Mouse (Mus musculus): Measurements from ENCODE around the gene Casp9.
"Not testable (repeated sequence)": the region's sequence is repeated elsewhere in the genome, so short reads cannot be mapped to it uniquely, and the experiment has no call there.

Gene Casp9

DNA sequence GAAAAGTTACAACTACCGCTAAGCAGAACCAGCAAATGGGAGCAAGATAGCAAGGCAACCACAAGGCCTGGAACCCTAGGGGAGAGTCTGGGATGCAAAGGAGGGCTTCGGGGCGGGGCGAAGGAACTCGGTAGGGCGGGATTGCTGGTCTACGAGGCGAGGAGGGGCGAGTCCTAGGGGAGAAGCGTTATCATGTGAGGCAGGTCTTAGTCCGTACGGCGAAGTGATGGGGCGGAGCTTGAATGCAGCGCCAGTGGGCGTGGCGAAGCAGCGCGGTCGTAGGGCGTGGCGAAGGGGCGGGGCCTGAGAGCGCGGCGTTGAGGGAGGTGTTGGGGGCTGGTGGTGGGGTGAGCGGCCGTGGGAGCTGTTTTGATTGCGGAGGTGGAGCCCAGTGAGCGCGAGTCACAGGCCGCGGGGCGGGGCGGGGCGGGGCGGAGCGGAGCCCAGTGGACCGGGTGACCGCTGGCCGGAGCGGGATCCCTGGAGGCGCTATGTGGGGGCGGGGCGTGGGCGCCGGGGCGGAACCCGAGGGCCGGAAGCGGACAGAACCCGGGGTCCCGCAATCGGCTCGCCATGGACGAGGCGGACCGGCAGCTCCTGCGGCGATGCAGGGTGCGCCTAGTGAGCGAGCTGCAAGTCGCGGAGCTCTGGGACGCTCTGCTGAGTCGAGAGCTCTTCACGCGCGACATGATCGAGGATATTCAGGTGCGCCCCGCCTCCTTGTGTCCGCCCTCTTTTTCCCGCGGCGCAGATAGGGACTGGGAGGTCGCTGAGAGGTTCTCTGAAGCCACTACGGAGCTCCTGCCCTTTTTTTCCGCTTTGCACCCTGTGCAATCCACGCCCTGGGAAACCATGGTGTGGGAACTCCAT, at the start of gene Casp9:
Casp9 (plus strand) TSS at position 331 of the 870 bp plus-strand sequence.
- DNase-seq (ENCODE audit: extremely low spot score) = peak; percentile 100

DNA sequence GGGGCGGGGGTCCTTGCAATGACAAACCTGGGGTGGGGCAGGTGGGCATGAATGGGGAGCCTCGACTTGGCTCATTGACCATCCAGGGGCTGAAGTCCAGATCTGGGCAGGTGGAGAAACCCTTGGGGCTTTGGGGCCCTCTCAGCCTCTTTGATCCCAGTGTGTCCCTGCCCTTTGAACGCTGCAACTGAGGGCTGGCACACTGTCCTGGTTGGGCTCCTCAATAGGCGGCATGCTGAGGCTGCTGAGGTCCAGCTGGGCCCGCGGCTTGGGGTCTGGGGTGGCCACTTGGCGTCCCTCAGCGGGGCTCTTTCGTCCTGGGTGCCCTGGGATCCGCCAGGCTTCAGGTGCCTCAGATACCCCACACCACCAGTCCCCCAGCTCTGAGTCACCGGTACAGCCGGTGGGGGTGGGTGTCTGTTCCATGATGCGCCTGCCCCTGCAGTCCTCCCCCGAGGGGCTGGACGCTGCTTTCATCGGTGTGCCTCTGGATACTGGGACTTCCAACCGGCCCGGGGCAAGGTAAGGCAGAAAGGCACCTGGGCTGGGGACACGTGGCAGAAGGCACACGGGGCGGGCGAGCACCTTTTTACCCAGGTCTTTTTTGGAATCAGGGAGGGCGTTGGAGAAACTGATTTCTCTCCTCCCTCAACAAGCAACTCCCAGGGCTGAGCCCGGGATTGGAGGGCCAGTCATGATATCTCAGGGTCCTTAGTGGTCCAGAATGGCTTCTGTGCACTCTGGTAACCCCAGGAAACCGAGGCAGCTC, 46.6 kb upstream of the Casp9 start, which contains the start of gene Agmat:
Agmat (plus strand) TSS at position 95 of the 769 bp plus-strand sequence.
- no peak for DNase-seq (ENCODE audit: extremely low spot score)

DNA sequence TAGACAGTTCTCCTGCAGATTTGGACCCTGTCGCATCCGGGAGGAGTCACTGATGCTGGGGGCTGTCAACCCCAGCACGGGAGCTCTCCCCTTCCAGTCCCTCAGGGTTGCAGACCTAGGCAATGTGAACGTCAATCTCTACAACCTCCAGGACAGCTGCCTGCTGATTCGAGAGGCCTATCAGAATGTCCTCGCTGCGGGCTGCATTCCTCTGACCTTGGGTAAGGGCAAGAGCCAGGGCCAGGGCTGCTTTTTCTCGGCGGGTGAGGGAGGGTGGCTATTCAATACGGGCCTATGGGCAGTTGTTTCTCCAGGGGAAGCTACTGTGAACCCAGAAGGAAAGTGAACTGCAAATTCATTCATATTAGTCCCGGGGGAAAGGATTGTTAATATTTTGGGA, 43.9 kb upstream of the Casp9 start:
- no peak for DNase-seq (ENCODE audit: extremely low spot score)

DNA sequence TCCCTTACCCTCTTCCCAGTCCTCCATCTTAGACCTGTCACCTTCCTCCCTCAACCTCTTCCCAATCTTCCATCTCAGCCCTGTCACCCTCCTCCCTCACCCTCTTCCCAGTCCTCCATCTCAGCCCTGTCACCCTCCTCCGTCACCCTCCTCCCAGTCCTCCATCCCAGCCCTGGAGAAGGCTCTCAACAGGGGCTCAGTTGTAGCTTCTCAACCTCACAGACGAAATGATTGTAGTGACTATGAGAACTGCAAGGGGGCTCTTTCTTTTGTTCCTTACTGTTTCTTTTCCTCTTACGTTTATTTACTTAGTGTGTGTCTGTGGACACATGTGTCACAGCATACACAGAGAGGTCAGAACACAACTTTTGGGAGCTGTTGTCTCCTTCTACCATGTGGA, 42.6 kb upstream of the Casp9 start:
- no peak for DNase-seq (ENCODE audit: extremely low spot score)

DNA sequence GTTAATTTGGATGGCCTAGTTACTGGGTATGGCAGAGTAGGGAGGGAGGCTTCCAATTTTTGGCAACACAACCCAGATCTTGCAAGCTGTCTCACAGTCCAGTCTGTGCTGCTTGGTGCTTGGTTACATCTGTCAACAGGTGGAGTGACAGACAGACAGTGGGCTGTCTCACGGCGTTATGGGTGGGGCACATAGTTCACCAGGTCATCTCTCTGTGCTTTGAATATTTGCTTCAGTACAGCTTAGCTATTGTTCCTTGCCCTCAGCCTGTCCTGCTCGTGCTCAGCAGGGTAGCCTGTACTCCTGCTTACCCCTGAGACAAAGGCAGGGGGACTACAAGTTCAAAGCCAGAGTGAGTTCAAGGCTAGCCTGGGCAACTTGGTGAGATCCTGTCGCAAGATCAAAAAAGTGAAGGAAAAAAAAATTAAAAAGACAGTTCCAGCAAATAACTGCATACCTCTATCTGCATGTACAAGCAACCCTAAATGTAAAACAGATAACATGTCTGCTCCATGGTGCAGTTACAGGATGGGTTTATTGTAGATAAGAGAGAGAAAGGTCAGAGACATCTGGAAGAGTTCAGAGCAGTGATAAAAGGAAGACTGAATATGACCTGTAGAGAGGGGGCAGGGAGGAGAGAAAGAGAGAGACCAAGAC, 41.9 kb upstream of the Casp9 start:
- DNase-seq (ENCODE audit: extremely low spot score) = no peak

DNA sequence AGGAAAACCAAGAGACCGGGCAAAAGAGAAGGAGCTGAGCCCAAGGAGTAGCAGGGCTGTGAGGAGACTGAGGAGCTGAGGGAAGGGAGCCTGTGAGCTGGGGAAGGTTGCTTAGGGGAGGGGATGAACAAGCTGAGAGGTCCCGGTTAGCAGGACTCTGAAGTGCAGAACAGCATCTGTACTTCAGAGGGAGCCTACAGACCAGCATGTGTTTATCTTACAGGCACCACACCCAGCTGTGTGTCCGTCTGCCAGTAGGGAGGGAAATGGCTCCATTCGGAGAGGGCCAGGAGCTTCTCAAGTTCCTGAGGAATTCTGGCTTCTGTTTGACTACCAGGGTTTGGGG, 41.4 kb upstream of the Casp9 start:
- DNase-seq (ENCODE audit: extremely low spot score) = peak; percentile 32

DNA sequence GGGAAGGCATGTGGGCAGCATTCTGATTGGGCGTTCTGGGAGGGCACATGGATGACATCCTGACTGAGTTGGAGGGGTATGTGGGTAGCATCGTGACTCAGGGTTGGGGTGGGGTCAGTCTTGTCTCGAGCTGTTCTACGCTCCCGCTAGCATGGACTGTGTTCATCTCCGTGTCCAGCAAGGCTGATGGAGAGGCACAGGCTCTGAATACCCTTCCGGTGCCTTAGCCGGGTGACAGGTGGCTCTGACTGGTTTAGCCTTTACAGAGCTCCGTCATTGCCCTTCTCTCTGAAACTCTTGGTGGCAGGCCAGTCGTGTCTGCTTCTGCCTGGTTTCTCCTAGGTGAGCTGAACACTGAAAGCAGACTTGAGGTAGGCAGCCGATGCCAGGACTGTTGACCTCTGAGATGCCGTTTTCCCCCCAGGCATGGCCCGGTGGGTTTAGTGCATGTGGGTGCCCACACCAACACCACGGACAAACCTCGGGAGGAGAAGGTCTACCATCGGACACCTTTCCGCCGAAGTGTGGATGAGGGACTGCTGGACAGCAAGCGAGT, 38.0 kb upstream of the Casp9 start:
- no peak for DNase-seq (ENCODE audit: extremely low spot score)

DNA sequence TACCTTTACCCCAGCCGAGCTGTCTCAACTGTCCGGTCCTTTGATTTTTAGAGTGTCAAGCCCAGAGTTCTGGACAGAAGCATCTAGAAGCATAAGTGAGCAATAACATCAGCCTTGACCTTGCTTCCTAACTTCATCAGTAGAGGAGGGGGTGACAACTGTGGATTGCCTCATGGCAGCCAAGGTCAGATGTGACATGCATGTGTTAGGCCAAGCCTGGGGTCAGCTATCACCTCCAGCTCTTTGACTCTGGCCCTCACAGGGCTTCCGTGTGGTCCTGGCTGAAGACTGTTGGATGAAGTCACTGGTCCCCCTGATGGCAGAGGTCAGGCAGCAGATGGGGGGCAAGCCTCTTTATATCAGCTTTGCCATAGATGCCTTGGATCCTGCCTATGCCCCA, 36.3 kb upstream of the Casp9 start:
- no peak for DNase-seq (ENCODE audit: extremely low spot score)

DNA sequence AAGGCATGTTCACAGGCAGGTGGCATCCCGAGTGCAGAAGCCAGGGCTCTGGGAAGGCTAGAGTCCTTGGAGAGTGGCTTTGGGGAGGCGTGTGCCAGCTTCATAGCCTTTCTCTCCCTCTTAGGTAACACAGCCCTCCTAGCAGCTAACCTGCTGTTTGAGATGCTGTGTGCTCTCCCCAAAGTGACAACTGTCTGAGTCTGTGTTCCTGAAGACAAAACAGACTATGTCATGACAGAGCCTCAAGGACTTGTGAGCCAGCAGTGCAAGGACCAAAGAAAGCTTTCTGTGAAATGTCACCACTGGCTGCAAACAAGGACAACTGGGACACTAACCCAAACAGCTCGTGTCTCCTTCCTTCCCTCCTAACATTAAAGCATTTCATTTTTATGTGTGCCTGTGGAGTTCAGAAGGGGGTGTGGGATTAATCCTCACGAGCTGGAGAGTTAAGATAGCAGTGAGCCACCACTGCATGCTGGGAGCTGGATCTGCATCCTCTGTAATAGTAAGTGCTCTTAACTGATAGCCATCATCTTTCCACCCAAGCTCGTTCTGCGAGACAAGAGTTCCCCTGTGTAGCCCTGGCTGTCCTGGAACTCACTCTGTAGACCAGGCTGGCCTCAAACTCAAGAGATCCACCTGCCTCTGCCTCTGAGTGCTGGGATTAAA, 34.4 kb upstream of the Casp9 start:
- DNase-seq (ENCODE audit: extremely low spot score) = no peak

DNA sequence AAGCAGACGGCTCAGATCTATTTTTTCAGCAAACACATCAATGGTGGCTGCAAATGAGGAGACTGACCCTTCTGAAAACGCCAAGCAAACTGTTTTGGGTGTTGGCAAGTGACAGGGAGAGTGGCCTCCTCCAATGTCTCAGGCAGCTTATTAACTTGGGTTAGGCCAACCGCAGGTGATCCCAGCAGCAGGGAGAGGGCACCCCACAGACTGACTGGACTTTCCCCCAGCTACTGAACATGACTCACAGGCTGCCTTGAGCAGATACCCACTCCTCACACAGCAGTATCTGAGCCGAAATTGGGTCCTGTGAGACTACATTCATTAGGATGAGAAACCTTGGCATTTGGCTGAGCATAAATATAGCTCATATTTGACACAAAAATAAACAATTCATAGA, 32.5 kb upstream of the Casp9 start:
- no peak for DNase-seq (ENCODE audit: extremely low spot score)

DNA sequence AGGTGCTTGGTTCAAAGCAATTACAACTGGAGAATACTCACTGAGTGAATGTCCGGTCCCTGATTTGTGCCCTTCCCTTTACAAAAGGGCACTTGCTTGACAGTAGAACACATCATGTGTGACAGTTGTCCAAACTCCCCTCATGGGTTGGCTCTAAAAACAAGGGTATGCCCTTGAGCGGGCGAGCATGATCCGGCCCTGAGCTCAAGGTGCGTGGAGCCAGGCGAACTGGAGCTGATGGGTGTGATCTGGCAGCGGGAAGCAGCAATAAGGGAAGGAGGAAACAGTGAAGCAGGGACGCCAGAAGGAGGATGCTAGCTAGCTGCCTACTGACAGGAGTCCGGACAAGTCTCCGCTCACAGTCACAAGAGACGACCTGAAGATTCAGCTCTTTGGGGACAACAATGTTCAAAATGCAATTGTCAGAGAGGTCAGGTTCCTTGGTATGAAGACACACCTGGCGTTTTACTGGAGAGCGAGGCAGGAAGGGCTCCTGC, 31.3 kb upstream of the Casp9 start:
- DNase-seq (ENCODE audit: extremely low spot score) = no peak

DNA sequence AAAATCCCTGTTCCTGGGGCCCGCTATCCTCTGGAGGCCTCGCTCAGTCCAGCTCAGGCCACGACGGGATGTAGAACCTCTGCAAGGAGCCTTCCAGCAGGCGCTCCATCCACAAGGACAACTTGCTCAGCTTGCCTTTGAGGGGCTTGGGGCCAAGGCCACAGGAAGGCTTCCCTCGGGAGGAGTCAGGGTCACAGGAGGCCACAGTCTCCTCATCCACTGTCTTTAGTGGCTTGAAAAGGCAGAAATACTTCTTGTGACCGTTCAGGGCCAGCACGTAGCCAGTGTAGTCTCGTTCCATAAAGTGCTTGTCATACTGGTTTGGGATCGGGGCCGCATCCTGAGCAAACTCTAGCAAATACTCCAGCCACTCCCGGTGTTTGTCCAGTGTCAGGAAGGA, 29.9 kb upstream of the Casp9 start:
- no peak for DNase-seq (ENCODE audit: extremely low spot score)

DNA sequence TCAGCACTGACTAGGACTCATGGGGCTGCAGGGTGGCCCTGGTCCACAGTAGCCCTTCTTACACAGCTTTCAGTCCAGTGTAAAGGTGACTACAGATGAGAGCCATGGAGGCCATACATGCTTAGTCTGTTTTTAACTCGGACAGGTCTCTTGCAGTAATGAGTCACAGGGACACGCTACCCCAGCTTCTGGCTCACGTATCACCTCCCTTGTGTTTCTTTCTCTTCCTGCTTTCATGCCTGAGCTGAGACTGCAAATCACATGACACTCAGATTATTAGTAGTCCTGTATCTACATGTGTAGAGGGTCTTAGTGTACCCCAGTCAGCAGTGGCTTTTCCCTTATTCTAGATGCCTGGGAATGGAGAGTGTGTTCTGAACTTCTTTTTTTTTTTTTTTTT, 28.4 kb upstream of the Casp9 start:
- DNase-seq (ENCODE audit: extremely low spot score) = no peak

DNA sequence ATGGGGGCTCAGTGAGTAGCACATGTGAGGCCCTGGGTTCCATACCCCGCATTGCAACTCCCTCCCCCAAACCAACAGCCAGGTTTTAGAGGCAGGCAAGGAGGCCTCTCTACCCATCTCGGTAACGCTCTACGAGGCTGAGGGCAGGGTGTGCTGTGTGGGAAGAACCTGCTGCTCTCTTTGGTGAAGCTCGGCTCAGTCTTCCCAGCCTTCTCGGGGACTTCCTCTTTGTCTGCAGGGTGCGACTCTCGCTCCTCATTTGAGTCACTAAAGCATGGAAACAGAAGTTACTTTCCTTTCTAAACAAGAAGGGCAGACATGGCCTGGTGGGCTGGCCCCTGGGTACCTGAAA, 27.1 kb upstream of the Casp9 start:
- no peak for DNase-seq (ENCODE audit: extremely low spot score)

DNA sequence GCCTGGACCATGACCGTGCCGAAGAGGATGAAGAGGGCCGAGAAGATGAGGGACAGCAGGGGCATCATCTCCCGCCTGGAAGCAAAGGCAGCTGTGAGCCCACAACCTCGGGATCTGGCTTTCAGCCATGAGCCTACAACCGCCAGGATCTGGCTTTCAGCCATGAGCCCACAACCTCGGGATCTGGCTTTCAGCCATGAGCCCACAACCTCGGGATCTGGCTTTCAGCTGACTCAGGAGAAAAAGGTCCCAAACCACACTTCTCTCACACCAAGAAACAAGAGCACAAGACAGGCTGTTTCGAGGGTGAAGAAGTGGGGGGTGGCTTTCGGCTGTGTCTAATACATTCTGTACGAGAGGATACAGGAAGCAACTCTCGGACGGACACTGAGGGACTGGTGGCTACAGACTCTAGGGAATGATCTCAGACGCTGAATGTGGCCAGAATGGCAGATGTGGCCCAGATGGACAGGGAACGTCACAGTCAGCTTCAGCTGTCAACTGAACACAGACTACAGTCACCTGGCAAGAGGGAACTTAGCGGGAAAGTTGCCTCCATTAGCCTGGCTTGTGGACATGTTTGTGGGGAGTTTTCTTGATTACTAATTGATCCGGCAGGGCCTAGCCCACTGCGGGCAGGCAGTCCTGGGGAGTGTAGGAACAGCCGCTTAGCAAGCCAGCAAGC, 26.6 kb upstream of the Casp9 start:
- DNase-seq (ENCODE audit: extremely low spot score) = no peak

DNA sequence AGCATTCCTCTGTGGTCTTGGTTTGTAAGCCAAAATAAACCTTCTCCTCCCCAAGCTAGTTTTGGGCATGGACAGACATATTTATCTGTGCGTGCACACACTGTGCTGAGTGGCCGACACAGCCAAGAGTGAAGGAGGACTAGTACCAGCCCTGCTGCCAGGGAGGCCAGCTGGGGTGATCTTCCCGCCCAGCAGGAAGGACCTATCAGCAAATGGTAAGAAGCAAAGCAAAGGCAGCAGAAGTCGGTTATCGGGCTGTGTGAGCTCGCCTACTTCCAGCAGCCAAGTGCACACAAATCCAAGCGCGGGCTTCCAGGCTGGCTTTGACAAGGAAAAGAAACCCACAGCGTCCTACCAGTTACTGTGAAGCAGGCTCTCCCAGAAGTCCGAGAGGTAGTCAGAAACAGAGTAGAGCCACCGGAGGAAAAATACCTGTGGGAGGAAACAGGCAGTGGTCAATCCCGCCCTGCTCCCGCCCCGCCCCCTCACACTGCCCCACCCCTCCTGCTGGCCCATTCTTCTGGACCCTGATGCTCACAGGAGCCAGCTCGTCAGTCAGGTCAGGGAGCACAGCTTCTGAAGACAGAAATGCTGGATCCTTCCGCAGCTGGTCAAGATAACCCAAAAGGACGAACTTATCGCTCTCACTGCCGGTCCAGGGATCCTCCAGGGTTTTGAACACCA, 25.9 kb upstream of the Casp9 start:
- DNase-seq (ENCODE audit: extremely low spot score) = no peak

DNA sequence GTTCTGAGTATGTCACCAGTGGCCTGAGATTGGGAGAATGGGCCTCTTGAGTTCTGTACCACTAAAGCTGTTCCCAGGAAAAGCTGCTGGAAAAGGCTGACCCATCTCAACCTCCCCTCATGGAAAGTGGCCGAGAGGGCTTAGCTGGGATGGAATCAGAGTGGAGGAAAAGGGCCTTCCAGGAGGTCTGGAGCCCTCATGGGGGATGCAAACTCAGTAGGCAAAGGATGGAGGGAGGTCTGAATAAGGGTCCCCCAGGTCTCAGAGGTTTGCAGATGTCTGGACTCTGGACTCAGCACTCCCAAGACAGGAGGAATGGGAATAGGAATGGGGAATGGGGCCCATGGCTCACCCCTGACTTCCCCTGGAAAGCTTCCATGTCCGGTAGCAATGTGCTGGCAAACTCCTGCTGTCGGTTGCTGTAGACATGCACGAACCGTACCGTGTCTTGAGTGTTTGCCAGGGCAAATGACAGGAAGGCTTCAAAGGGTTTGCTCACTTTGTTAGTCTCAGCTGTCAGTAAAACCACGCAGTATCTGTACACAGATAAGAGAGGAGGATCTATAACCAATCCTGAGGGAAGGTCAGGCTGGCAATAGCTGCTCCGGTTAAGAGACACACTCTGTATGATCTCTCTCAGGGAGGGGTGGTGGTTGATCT, 23.8 kb upstream of the Casp9 start:
- no peak for DNase-seq (ENCODE audit: extremely low spot score)

DNA sequence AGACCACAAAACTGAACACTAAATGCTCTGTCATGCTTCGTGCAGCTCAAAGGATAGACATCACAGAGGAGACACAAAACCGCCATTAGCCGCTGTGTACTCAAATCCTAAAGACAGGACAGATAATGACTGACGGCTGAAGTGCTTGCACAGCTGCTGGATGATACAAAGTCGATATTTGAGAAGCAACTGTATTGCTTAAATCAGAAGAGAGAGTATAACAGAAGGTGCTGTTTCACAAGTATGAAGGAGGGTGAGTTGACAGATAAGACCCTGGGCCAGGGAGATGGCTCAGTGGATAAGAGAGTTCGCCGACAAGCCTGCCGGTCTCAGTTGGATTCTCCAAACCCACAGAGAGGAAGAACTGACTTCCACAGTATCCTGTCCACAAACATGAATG, 21.6 kb upstream of the Casp9 start:
- no peak for DNase-seq (ENCODE audit: extremely low spot score)

DNA sequence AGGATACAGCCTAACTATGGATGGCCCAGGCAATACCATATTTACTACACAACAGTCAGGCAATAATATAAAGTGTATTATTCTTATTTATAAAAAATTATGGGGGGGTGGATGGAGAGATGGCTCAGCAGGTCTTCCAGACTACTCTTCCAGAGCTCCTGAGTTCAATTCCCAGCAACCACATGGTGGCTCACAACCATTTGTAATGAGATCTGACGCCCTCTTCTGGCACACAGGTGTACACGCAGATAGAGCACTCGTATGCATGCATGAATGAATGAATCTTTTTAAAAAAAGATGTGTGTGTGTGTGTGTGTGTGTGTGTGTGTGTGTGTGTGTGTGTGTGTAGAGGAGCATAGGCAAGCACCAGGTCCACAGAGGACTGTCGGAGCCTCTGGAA, 20.4 kb upstream of the Casp9 start:
- not testable (repeated sequence) for DNase-seq (ENCODE audit: extremely low spot score)

DNA sequence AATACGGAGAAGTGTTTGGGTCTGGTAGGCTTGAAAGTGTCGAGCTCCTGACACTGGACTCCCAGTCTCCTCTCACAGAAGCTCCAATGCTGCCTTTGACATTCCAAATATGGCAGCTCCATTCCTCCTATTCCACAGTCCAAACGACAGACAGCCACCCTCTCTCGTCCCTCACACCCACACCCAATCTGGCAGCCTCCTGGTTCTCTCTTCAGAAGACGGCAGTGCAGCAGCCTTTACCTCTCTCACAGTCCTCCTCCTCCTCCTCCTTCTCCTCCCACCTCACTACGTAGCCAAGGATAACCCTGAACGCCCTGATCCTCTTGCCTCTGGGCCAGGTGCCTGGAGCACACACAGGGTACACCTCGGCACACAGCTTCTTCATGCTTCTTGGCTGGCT, 13.6 kb upstream of the Casp9 start:
- no peak for DNase-seq (ENCODE audit: extremely low spot score)

Data from embryo, embryonic 9.5 days (tissue).